Mouse (Mus musculus): Measurements from ENCODE around the gene Gm5788. TPM values are rescaled to one million over a fixed set of nuclear protein-coding genes. Genes with fewer than 3 reads are reported as not detected.

Gene Gm5788
- polyA plus RNA-seq, 1 experiment from 2014 or later: not detected

GRCm38 (mm10) chr12:87543927-87544326 is 49.4 kb downstream of the Gm5788 start:
- H3K27ac ChIP-seq: no peak overlapping the region
- no peaks in the 10 kb centered on the region for H3K27me3 ChIP-seq
- H3K4me2 ChIP-seq: no peak overlapping the region
- H3K9ac ChIP-seq: no peak overlapping the region
- ATAC-seq (ENCODE audit: low read depth) (no peak), DNase-seq (no peak)
- H3K4me3 ChIP-seq (replicated peaks): no peak overlapping the region
- H3K36me3 ChIP-seq: no peaks in the 10 kb centered on the region
- no peaks in the 10 kb centered on the region for H3K4me1 ChIP-seq (replicated peaks)
- 57% methylated on average over 3 of the region's 3 CpGs for WGBS (ENCODE audit: insufficient replicate concordance)
- no peaks in the 10 kb centered on the region for H3K9me3 ChIP-seq (replicated peaks)

Other genes starting within 250 kb of the Gm5788 start
- 9.8 and 10.6 TPM in 2 replicates for gene Vipas39, start 228.5 kb upstream of the Gm5788 start, polyA plus RNA-seq (2015; fragmentation: Nextera tagmentation; extraction: Ambion mirVana)
- gene Ahsa1, start 228.2 kb upstream of the Gm5788 start, polyA plus RNA-seq (2015; fragmentation: Nextera tagmentation; extraction: Ambion mirVana): 196 and 212 TPM in 2 replicates
- gene Ism2, start 195.0 kb upstream of the Gm5788 start, polyA plus RNA-seq (2015; fragmentation: Nextera tagmentation; extraction: Ambion mirVana): 0.27 and 0.30 TPM in 2 replicates
- gene Sptlc2, start 106.4 kb upstream of the Gm5788 start, polyA plus RNA-seq (2015; fragmentation: Nextera tagmentation; extraction: Ambion mirVana): 30.6 and 36.4 TPM in 2 replicates
- 228 and 232 TPM in 2 replicates for gene Slirp, start 50.8 kb upstream of the Gm5788 start, polyA plus RNA-seq (2015; fragmentation: Nextera tagmentation; extraction: Ambion mirVana)
- gene Alkbh1, start 50.7 kb upstream of the Gm5788 start, polyA plus RNA-seq (2015; fragmentation: Nextera tagmentation; extraction: Ambion mirVana): 20.6 and 24.9 TPM in 2 replicates
- 68.7 and 78.4 TPM in 2 replicates for gene Snw1, start 22.4 kb upstream of the Gm5788 start, polyA plus RNA-seq (2015; fragmentation: Nextera tagmentation; extraction: Ambion mirVana)
- gene Gm8300, start 19.6 kb downstream of the Gm5788 start, polyA plus RNA-seq (2015; fragmentation: Nextera tagmentation; extraction: Ambion mirVana): not detected in 2 replicates
- not detected in 2 replicates for gene Oog1, start 108.0 kb downstream of the Gm5788 start, polyA plus RNA-seq (2015; fragmentation: Nextera tagmentation; extraction: Ambion mirVana)
- gene Gm4027, start 124.1 kb downstream of the Gm5788 start, polyA plus RNA-seq (2015; fragmentation: Nextera tagmentation; extraction: Ambion mirVana): not detected in 2 replicates
- not detected in 2 replicates for gene Gm16381, start 149.9 kb downstream of the Gm5788 start, polyA plus RNA-seq (2015; fragmentation: Nextera tagmentation; extraction: Ambion mirVana)